Mouse (Mus musculus) thymus, adult 2 months (tissue): ENCODE measurements at regions not wholly inside any gene's neighbourhood (a gene's known extent, or its start where the extent isn't known, plus 50 kb on each side); places are given as distances from the start of the nearest gene placed in this dataset.

Source experiments
- DNase-seq: peaks from one replicate; pipeline ENCODE4 v3.0.0; 2021
- H3K27ac ChIP-seq: fragments of 200-500 bp; 2 replicates; pipeline ENCODE4 v1.5.1; 2012; ENCODE audit warnings: low read length, control low read depth; ENCODE audit not compliant: control insufficient read depth, insufficient read depth
- H3K27me3 ChIP-seq: fragments of 200-500 bp; 2 replicates; pipeline ENCODE4 v1.6.1; 2012; ENCODE audit warnings: mild to moderate bottlenecking, low read length, moderate library complexity, mixed read lengths; ENCODE audit not compliant: control insufficient read depth, insufficient read depth
- H3K36me3 ChIP-seq: fragments of 200-500 bp; 2 replicates; pipeline ENCODE4 v1.6.1; 2012; ENCODE audit warnings: mild to moderate bottlenecking, low read length, moderate library complexity; ENCODE audit not compliant: control insufficient read depth, insufficient read depth
- H3K4me1 ChIP-seq: fragments of 200-500 bp; replicated peaks from 2 replicates; pipeline ENCODE4 v1.6.1; 2012; ENCODE audit warnings: low read length; ENCODE audit not compliant: control insufficient read depth, insufficient read depth
- H3K4me3 ChIP-seq: fragments of 200-500 bp; 2 replicates; pipeline ENCODE4 v1.5.1; 2012; ENCODE audit warnings: mild to moderate bottlenecking, low read length, control low read depth, moderate library complexity; ENCODE audit not compliant: control insufficient read depth, insufficient read depth
- CTCF ChIP-seq: fragments of 200-500 bp; IDR thresholded peaks from 2 replicates; pipeline ENCODE4 v1.5.1; 2012; ENCODE audit warnings: mild to moderate bottlenecking, control low read depth, low read length, moderate library complexity, borderline replicate concordance; ENCODE audit not compliant: control insufficient read depth, poor library complexity, insufficient read depth; ENCODE audit errors: extremely low read depth
- POLR2A ChIP-seq: fragments of 200-500 bp; IDR thresholded peaks from 2 replicates; pipeline ENCODE4 v1.6.1; 2012; ENCODE audit warnings: mild to moderate bottlenecking, low read length, control low read depth, moderate library complexity; ENCODE audit not compliant: control insufficient read depth, poor library complexity, insufficient read depth; ENCODE audit errors: extremely low read depth
- WGBS: fragments of 180-500 bp; shearing (Covaris S2); methylation state at CpG from one replicate; pipeline ENCODE4 v1.1.7; 2018; 5-methylcytosine and 5-hydroxymethylcytosine counted together

DNA sequence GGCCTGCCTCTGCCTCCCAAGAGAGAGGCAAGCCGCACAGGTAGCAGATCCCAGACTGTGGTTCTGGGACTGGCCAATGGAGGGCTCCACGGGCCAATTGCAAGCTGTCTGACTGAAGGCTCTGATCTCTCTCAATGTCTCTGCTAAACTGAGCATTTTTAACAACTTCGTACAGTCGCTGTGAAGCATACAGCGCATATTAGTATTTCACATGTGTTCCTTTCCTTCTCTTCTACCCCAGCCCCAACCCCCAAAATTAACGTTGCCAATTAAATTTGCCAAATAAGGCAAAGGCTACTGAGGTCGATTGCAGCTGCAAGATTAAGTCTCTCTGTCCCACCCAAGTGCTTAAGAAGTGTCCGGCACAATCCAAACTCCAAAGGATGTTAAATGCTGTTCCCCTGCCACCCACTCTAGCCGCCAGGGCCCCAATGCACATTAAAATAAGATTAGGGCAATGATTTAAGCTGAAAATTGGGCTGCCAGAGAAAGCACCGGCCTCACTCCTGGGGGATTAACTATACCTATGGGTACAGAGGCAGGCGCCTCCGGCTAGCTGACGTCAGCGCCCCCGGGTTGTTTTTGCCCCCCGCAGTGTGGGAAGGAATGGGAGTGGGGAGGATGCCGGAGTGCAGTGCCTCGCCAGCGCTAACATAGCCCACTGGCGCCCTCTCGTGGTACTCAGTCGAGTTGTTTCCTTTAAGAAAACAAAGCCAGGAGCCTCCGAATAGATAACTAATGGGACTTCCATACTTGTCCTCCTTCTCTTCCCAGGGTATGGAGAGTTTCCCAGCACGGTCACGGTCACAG is 81.3 kb downstream of the Gm21962 start:
- H3K27ac ChIP-seq, result no peak overlapping the region
- WGBS, result 27% methylated on average over 25 of the region's 25 CpGs
- H3K4me3 ChIP-seq, result no peak overlapping the region

DNA sequence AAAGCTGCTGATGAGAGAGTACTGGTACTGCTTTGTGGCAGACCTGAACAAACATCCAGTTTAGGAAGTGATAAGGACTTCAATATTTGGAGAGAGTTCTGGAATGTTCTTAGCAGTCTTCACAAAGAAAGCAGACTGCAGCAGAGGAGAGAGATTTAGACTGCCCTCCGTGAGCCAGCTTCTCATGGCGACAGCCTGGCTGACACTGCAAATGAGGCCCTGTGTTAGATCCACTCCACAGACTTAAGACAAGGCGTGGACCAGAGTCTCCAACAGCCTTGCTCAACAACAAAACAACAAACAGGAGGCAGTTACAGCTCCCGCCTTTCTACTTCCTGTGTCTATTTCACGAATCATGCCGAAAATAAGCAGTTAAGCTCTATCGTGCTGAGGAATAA is 81.9 kb downstream of the Gm21962 start:
- no peak overlapping the region for H3K4me3 ChIP-seq

More for the DNA sequence above, 81.3 kb downstream of the Gm21962 start:
- no peak for TF ChIP-seq POLR2A
- peak; percentile 50; the same call in 1 of the 2 replicates for TF ChIP-seq CTCF
- Histone ChIP-seq H3K27me3 (no peaks in the 10 kb centered on the region), H3K36me3 (no peaks in the 10 kb centered on the region), H3K4me1 (0 out of 2 replicates have a peak, but pooled peaks cover 5% of the 10 kb centered on the region)
- DNase-seq, result peak; percentile 58

DNA sequence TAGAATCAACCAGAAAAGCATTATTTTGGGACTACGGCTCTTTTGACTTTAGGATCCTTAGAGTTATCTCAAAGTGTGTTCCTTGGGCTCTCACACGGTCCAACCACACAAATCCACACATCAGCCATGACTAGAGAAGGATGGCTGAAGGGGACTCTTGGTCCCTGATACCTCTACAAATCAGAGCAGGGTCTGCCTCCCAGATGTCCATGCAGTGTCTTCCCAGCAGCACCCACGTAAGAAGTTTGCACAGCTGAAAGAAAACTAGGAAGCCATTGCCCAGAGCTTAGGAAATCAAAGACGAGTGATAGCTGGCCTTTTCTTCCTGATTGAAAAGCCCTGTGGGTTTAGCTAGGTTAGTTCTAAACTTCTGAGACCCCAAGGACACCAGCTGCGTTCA is 84.1 kb downstream of the Gm21962 start:
- no peak overlapping the region for H3K27ac ChIP-seq
- H3K4me3 ChIP-seq, result no peak overlapping the region
- TF ChIP-seq POLR2A (no peak), CTCF (no peak)
- no peak for DNase-seq
- no peaks in the 10 kb centered on the region for H3K27me3 ChIP-seq
- 0 out of 2 replicates have a peak, but pooled peaks cover 5% of the 10 kb centered on the region for H3K4me1 ChIP-seq
- no peaks in the 10 kb centered on the region for H3K36me3 ChIP-seq
- 83% methylated on average over 5 of the region's 5 CpGs for WGBS

More for the DNA sequence above, 81.9 kb downstream of the Gm21962 start:
- H3K36me3 ChIP-seq, result no peaks in the 10 kb centered on the region
- no peak for TF ChIP-seq CTCF
- no peak for TF ChIP-seq POLR2A
- H3K27ac ChIP-seq, result no peak overlapping the region
- no peak for DNase-seq
- no peaks in the 10 kb centered on the region for H3K27me3 ChIP-seq
- H3K4me1 ChIP-seq, result 0 out of 2 replicates have a peak, but pooled peaks cover 5% of the 10 kb centered on the region
- WGBS, result 70% methylated on average over 7 of the region's 7 CpGs

DNA sequence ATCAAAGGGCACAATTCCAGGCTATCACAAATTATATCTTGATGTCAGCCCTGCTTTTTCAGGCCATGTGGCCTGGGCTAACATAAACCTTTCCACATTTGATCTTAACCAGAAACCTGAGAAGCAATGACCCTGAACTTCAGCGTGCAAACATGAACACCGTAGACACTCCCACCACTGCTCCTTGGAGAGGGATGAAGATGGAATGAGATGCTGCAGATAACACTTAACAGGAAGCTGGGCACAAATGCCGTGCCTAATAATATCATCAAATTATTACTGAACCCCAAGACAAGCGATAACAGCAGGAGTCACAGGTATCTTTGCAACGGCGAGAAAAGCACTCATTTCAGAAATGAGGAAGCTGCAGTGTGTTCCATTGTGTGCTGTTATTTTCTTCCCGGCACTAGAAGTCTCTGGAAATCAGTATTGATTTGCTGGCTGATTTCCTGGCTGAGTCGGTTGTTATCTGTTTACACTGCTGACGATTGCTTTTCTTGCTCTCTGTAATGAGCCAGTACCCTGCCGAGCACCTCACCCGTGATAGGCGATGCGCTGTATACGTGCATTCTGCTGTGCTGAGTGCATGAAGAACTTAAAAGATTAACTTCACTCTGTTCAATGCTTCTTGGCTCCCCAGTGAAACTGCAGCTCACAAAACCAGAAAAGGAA is 91.0 kb downstream of the Gm21962 start:
- DNase-seq, result no peak
- H3K36me3 ChIP-seq, result no peaks in the 10 kb centered on the region
- WGBS, result 62% methylated on average over 14 of the region's 14 CpGs
- H3K4me1 ChIP-seq, result no peaks in the 10 kb centered on the region
- no peak overlapping the region for H3K4me3 ChIP-seq
- H3K27me3 ChIP-seq, result no peaks in the 10 kb centered on the region
- no peak overlapping the region for H3K27ac ChIP-seq
- TF ChIP-seq POLR2A (no peak), CTCF (no peak)

DNA sequence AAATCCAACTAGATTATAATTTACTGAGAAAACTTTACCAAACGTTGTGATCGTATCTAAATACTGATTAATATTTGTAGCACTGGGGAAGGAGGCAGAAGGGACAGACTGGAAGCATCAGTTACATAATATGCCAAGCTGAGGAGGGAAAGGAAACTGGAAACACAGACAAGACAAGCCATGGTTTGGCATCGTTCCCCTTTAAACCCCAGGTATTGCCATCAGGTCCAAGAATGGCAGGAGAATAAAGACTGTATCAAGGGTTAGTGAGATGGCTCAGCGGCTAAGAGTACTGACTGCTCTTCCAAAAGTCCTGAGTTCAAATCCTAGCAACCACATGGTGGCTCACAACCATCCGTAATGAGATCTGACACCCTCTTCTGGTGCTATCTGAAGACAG is 92.1 kb downstream of the Gm21962 start:
- TF ChIP-seq POLR2A, result no peak
- TF ChIP-seq CTCF, result no peak
- 95% methylated on average over 5 of the region's 5 CpGs for WGBS

DNA sequence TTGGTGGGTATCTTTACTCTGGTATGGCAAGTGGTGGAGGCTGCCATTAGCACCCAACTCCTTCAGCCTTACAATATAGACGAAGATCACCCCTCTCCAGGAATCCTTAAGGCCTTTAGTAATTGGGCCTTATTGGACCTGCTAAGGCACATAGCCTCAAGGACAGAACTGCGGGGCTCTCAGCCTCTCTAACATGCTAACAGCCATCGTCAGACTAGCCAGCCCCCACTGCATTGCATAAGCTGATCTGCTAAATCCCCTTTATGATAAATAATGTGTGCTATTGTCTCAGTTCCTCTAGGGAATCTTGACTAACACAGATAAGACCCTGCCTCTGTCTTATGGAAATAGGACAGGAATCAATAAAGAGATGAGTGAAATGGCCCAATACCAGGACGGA is 95.7 kb upstream of the H2afz start:
- H3K27ac ChIP-seq, result no peak overlapping the region
- no peaks in the 10 kb centered on the region for H3K36me3 ChIP-seq
- no peak for TF ChIP-seq CTCF
- WGBS, result 98% methylated on average over 4 of the region's 4 CpGs
- H3K4me3 ChIP-seq, result no peak overlapping the region
- H3K27me3 ChIP-seq, result no peaks in the 10 kb centered on the region
- H3K4me1 ChIP-seq, result no peaks in the 10 kb centered on the region
- no peak for DNase-seq

More for the DNA sequence above, 92.1 kb downstream of the Gm21962 start:
- DNase-seq, result no peak
- Histone ChIP-seq H3K4me3 (no peak overlapping the region), H3K27me3 (no peaks in the 10 kb centered on the region), H3K36me3 (no peaks in the 10 kb centered on the region), H3K27ac (no peak overlapping the region), H3K4me1 (no peaks in the 10 kb centered on the region)
